Mouse (Mus musculus): Measurements from ENCODE around the gene Gm4553. TPM values are rescaled to one million over a fixed set of nuclear protein-coding genes. Genes with fewer than 3 reads are reported as not detected.
A peak's percentile ranks its signal among the peaks of the same experiment; 100 is the strongest.
"Not testable (repeated sequence)": the region's sequence is repeated elsewhere in the genome, so short reads cannot be mapped to it uniquely, and the experiment has no call there.

Gm4553 gene
- total and polyA plus RNA-seq, 2 experiments = not detected

DNA sequence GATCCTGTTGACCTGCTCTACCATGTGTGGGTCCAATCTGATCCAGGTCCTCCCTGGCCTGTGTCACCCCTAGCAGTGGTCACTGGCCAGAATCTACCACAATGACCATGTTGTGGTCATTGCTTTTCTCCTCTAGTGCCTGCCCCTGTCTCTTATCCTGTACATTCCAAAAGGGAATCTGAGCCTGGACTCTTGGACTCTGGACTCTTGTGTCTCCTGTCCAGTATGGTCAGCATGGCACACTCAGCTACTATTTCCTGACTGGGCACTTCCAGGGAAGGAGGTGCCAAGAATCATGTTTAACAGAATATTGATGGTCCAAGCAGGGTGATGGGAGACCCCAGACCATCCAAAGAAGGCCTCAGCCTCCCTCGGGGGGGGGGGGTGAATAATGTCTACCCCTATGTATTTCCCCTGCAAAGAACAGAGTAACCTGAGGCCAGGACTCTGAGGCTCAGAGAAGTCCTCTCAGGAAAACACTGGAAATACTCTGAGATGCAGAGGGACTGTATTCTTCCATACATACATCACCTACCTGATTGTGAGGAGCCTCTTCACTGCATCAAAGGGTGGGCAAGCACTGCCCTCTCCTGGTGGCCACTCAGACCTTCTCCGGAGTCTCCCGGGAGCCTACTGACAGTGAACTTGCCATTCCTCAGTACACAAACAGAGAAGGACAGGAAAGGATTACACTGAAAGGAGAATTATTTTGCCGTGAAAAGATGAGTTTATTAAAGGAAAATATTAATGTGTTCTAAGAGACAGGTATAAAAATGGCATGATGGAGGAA, 31.1 kb downstream of the Gm4553 start:
- H3K4me3 ChIP-seq (ENCODE audit: insufficient read depth, low read depth, low read length) = no peak overlapping the region
- no peak overlapping the region for H3K27ac ChIP-seq (replicated peaks; ENCODE audit: insufficient read depth, low read depth, low read length)
- DNase-seq (ENCODE audit: extremely low read depth, low read depth, low spot score) = peak; percentile 73
- H3K4me1 ChIP-seq (ENCODE audit: control insufficient read depth, insufficient read depth, low read length) = no peaks in the 10 kb centered on the region; the same call in 1 of the 2 replicates
- H3K36me3 ChIP-seq (ENCODE audit: control insufficient read depth, insufficient read depth, low read length) = no peaks in the 10 kb centered on the region
- TF ChIP-seq POLR2A (IDR thresholded peaks at IDR 0.05; ENCODE audit: extremely low read depth, insufficient read depth, low read length) (no peak), CTCF (IDR thresholded peaks at IDR 0.05; ENCODE audit: low read depth, low read length) (no peak)
- H3K79me2 ChIP-seq (ENCODE audit: control insufficient read depth, insufficient read depth, low read length) = no peaks in the 10 kb centered on the region
- no peak overlapping the region for H3K9ac ChIP-seq (ENCODE audit: low read depth, low read length)
- 51% methylated on average over 4 of the region's 4 CpGs for WGBS
- no peaks in the 10 kb centered on the region for H3K27me3 ChIP-seq (ENCODE audit: control insufficient read depth, insufficient read depth, low read length)

DNA sequence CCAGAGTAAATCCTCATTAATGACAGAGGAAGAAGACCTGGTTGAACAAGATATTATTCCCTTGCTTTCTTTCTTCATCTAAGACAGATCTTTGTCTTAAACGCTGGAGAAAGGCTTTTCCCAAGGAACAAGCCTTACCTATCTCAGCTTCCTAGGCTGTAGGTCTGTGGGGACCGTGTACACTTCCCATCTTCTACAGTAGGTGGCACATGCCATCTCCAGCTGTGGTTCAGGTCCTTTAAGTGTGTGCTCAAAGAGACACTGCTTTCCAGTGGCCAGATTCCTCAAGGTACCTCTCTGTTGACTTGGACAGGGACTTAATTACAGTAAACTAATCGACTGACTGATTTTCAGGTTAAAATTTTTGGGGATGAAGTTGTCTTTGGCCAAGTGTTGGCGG, 36.7 kb downstream of the Gm4553 start:
- WGBS = 52% methylated on average over 4 of the region's 4 CpGs

DNA sequence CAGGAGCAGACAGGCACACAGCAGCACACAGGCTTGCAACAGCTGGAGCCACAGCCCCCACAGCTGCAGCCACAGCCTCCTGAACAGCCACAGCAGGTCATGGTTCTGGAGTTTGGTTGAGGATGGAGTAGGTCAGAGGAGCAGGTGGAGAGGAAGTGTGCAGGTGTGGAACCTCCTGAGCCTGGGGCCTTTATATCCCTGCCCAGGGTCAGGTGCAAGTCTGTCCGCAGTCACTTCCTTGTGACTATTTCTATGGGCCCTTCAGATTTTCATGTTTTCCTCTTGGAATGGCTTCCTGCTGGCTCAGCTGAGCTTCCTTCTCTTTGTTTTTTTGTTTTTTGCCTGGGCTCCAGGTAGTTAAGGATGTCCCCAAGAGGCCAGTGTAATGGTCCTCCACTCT, 44.9 kb downstream of the Gm4553 start, which contains the start of gene Gm45618:
Gm45618 (minus strand) TSS at position 101 of the 400 bp plus-strand sequence.
- H3K36me3 ChIP-seq (ENCODE audit: control insufficient read depth, insufficient read depth, low read length); H3K4me1 ChIP-seq (ENCODE audit: control insufficient read depth, insufficient read depth, low read length); H3K9ac ChIP-seq (ENCODE audit: low read depth, low read length); H3K79me2 ChIP-seq (ENCODE audit: control insufficient read depth, insufficient read depth, low read length); DNase-seq (ENCODE audit: extremely low read depth, low read depth, low spot score); H3K27me3 ChIP-seq (ENCODE audit: control insufficient read depth, insufficient read depth, low read length); H3K4me3 ChIP-seq (ENCODE audit: insufficient read depth, low read depth, low read length); H3K27ac ChIP-seq (replicated peaks; ENCODE audit: insufficient read depth, low read depth, low read length): not testable (repeated sequence)
- WGBS = 90% methylated on average over 1 of the region's 1 CpGs

More for the DNA sequence above, 36.7 kb downstream of the Gm4553 start:
- Histone ChIP-seq H3K27me3 (ENCODE audit: control insufficient read depth, insufficient read depth, low read length) (no peaks in the 10 kb centered on the region), H3K9ac (ENCODE audit: low read depth, low read length) (no peak overlapping the region), H3K4me3 (ENCODE audit: insufficient read depth, low read depth, low read length) (no peak overlapping the region), H3K4me1 (ENCODE audit: control insufficient read depth, insufficient read depth, low read length) (no peaks in the 10 kb centered on the region), H3K36me3 (ENCODE audit: control insufficient read depth, insufficient read depth, low read length) (no peaks in the 10 kb centered on the region), H3K27ac (replicated peaks; ENCODE audit: insufficient read depth, low read depth, low read length) (no peak overlapping the region), H3K79me2 (ENCODE audit: control insufficient read depth, insufficient read depth, low read length) (no peaks in the 10 kb centered on the region)
- TF ChIP-seq POLR2A (IDR thresholded peaks at IDR 0.05; ENCODE audit: extremely low read depth, insufficient read depth, low read length) = no peak
- TF ChIP-seq CTCF (IDR thresholded peaks at IDR 0.05; ENCODE audit: low read depth, low read length) = no peak
- DNase-seq (ENCODE audit: extremely low read depth, low read depth, low spot score) = no peak

DNA sequence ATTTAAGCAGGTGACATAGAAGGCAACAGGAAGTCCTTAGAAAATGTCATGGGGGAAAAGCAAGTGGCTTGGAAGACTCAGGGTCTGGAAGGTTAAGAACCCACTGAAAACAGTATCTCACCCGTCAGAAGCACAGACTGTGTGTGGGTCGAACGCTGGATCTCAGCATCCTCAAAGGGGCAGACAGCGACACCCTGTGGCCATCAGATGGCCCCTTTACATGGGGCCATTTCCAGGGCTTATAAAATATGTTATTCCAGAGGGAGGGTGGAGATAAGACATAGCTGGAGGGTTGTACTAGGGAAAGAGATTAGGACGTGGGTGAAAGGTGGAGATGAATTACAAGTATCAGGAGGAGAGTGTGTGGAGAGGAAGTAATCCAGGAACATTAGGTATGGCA, 45.9 kb downstream of the Gm4553 start:
- no peak overlapping the region for H3K9ac ChIP-seq (ENCODE audit: low read depth, low read length)
- no peak overlapping the region for H3K4me3 ChIP-seq (ENCODE audit: insufficient read depth, low read depth, low read length)
- no peak overlapping the region for H3K27ac ChIP-seq (replicated peaks; ENCODE audit: insufficient read depth, low read depth, low read length)
- H3K27me3 ChIP-seq (ENCODE audit: control insufficient read depth, insufficient read depth, low read length) = peaks cover 2% of the 10 kb centered on the region; the same call in 1 of the 2 replicates
- TF ChIP-seq CTCF (IDR thresholded peaks at IDR 0.05; ENCODE audit: low read depth, low read length) (peak; percentile 53), POLR2A (IDR thresholded peaks at IDR 0.05; ENCODE audit: extremely low read depth, insufficient read depth, low read length) (no peak)
- H3K79me2 ChIP-seq (ENCODE audit: control insufficient read depth, insufficient read depth, low read length) = no peaks in the 10 kb centered on the region
- no peak for DNase-seq (ENCODE audit: extremely low read depth, low read depth, low spot score)
- no peaks in the 10 kb centered on the region for H3K4me1 ChIP-seq (ENCODE audit: control insufficient read depth, insufficient read depth, low read length)
- WGBS = 13% methylated on average over 5 of the region's 5 CpGs
- H3K36me3 ChIP-seq (ENCODE audit: control insufficient read depth, insufficient read depth, low read length) = no peaks in the 10 kb centered on the region

Other genes starting within 250 kb of the Gm4553 start
- 25.9 and 32.3 TPM in 2 replicates for gene Tollip, start 247.2 kb downstream of the Gm4553 start, total RNA-seq (2014; rRNA removed)
- 48.2 and 51.6 TPM in 2 replicates for gene Tollip, start 247.2 kb downstream of the Gm4553 start, polyA plus RNA-seq (2012; rRNA removed)
- 0.07 and 0.09 TPM in 2 replicates for gene Brsk2, start 216.0 kb downstream of the Gm4553 start, total RNA-seq (2014; rRNA removed)
- not detected in 2 replicates for gene Brsk2, start 216.0 kb downstream of the Gm4553 start, polyA plus RNA-seq (2012; rRNA removed)
- 26.2 and 27.6 TPM in 2 replicates for gene Mob2, start 104.7 kb downstream of the Gm4553 start, total RNA-seq (2014; rRNA removed)
- gene Mob2, start 104.7 kb downstream of the Gm4553 start, polyA plus RNA-seq (2012; rRNA removed) = 24.0 and 26.4 TPM in 2 replicates
- under 0.01 and 0.07 TPM in 2 replicates for gene Dusp8, start 69.9 kb downstream of the Gm4553 start, total RNA-seq (2014; rRNA removed)
- 0.16 and 0.48 TPM in 2 replicates for gene Dusp8, start 69.9 kb downstream of the Gm4553 start, polyA plus RNA-seq (2012; rRNA removed)
- not detected in 2 replicates for gene Gm45618, start 45.0 kb downstream of the Gm4553 start, total RNA-seq (2014; rRNA removed)
- not detected in 2 replicates for gene Gm45618, start 45.0 kb downstream of the Gm4553 start, polyA plus RNA-seq (2012; rRNA removed)
- gene Gm39115, start 29.7 kb downstream of the Gm4553 start, total RNA-seq (2014; rRNA removed) = not detected in 2 replicates
- not detected in 2 replicates for gene Gm39115, start 29.7 kb downstream of the Gm4553 start, polyA plus RNA-seq (2012; rRNA removed)
- not detected in 2 replicates for gene Gm45337, start 21.1 kb downstream of the Gm4553 start, total RNA-seq (2014; rRNA removed)
- not detected in 2 replicates for gene Gm45337, start 21.1 kb downstream of the Gm4553 start, polyA plus RNA-seq (2012; rRNA removed)
- not detected in 2 replicates for gene Gm29735, start 8.6 kb downstream of the Gm4553 start, total RNA-seq (2014; rRNA removed)
- not detected in 2 replicates for gene Gm29735, start 8.6 kb downstream of the Gm4553 start, polyA plus RNA-seq (2012; rRNA removed)
- gene Krtap5-2, start 10.3 kb upstream of the Gm4553 start, total RNA-seq (2014; rRNA removed) = not detected in 2 replicates
- not detected in 2 replicates for gene Krtap5-2, start 10.3 kb upstream of the Gm4553 start, polyA plus RNA-seq (2012; rRNA removed)
- not detected in 2 replicates for gene Gm10153, start 24.6 kb upstream of the Gm4553 start, total RNA-seq (2014; rRNA removed)
- gene Gm10153, start 24.6 kb upstream of the Gm4553 start, polyA plus RNA-seq (2012; rRNA removed) = not detected in 2 replicates
- not detected in 2 replicates for gene Krtap5-3, start 35.6 kb upstream of the Gm4553 start, total RNA-seq (2014; rRNA removed)
- not detected in 2 replicates for gene Krtap5-3, start 35.6 kb upstream of the Gm4553 start, polyA plus RNA-seq (2012; rRNA removed)
- not detected in 2 replicates for gene Gm7579, start 46.1 kb upstream of the Gm4553 start, total RNA-seq (2014; rRNA removed)
- not detected in 2 replicates for gene Gm7579, start 46.1 kb upstream of the Gm4553 start, polyA plus RNA-seq (2012; rRNA removed)
- gene Krtap5-5, start 64.2 kb upstream of the Gm4553 start, total RNA-seq (2014; rRNA removed) = not detected in 2 replicates
- not detected in 2 replicates for gene Krtap5-5, start 64.2 kb upstream of the Gm4553 start, polyA plus RNA-seq (2012; rRNA removed)
- not detected in 2 replicates for gene Gm40460, start 75.3 kb upstream of the Gm4553 start, total RNA-seq (2014; rRNA removed)
- not detected in 2 replicates for gene Gm40460, start 75.3 kb upstream of the Gm4553 start, polyA plus RNA-seq (2012; rRNA removed)
- not detected in 2 replicates for gene Gm2431, start 92.6 kb upstream of the Gm4553 start, total RNA-seq (2014; rRNA removed)
- gene Gm2431, start 92.6 kb upstream of the Gm4553 start, polyA plus RNA-seq (2012; rRNA removed) = not detected in 2 replicates
- not detected in 2 replicates for gene Gm4559, start 108.6 kb upstream of the Gm4553 start, total RNA-seq (2014; rRNA removed)
- not detected in 2 replicates for gene Gm4559, start 108.6 kb upstream of the Gm4553 start, polyA plus RNA-seq (2012; rRNA removed)
- gene Krtap5-1, start 131.4 kb upstream of the Gm4553 start, total RNA-seq (2014; rRNA removed) = not detected in 2 replicates
- not detected in 2 replicates for gene Krtap5-1, start 131.4 kb upstream of the Gm4553 start, polyA plus RNA-seq (2012; rRNA removed)
- gene Krtap5-4, start 137.8 kb upstream of the Gm4553 start, total RNA-seq (2014; rRNA removed) = not detected in 2 replicates
- not detected in 2 replicates for gene Krtap5-4, start 137.8 kb upstream of the Gm4553 start, polyA plus RNA-seq (2012; rRNA removed)
- 0.54 and 0.65 TPM in 2 replicates for gene Ifitm10, start 208.0 kb upstream of the Gm4553 start, total RNA-seq (2014; rRNA removed)
- 0.71 and 1.00 TPM in 2 replicates for gene Ifitm10, start 208.0 kb upstream of the Gm4553 start, polyA plus RNA-seq (2012; rRNA removed)
- gene Gm49369, start 216.9 kb upstream of the Gm4553 start, total RNA-seq (2014; rRNA removed) = 126 and 130 TPM in 2 replicates
- gene Gm49369, start 216.9 kb upstream of the Gm4553 start, polyA plus RNA-seq (2012; rRNA removed) = 0.38 TPM in 1 of 2 replicates, not detected in the other
- 215 and 244 TPM in 2 replicates for gene Ctsd, start 222.3 kb upstream of the Gm4553 start, total RNA-seq (2014; rRNA removed)
- 355 and 444 TPM in 2 replicates for gene Ctsd, start 222.3 kb upstream of the Gm4553 start, polyA plus RNA-seq (2012; rRNA removed)

Data from liver, adult 2 months (tissue).